Mouse (Mus musculus) hindbrain, embryonic 15.5 days (tissue): ENCODE data around the gene Rhoq. TPM values are rescaled to one million over a fixed set of nuclear protein-coding genes. Genes with fewer than 3 reads are reported as not detected.

ENCODE experiments used
- ATAC-seq: fragments of 200-750 bp; cut with Nextera tagmentation; 2 replicates; pipeline ENCODE4 v1.8.0; 2017; ENCODE audit warnings: low read depth, moderate number of reproducible peaks, moderate TSS enrichment; ENCODE audit not compliant: low FRiP score
- H3K27ac ChIP-seq: fragments of 300-500 bp; sonication (generic); replicated peaks from 2 replicates; pipeline ENCODE4 v1.5.1; 2015; ENCODE audit warnings: mild to moderate bottlenecking, inconsistent platforms
- H3K27me3 ChIP-seq: fragments of 300-500 bp; sonication (generic); 2 replicates; pipeline ENCODE4 v1.6.1; 2015; ENCODE audit warnings: control low read depth, inconsistent platforms
- H3K36me3 ChIP-seq: fragments of 300-500 bp; sonication (generic); 2 replicates; pipeline ENCODE4 v1.6.1; 2015; ENCODE audit warnings: control low read depth, inconsistent platforms
- H3K4me1 ChIP-seq: fragments of 300-500 bp; sonication (generic); replicated peaks from 2 replicates; pipeline ENCODE4 v1.6.1; 2015; ENCODE audit warnings: control low read depth, inconsistent platforms
- H3K4me2 ChIP-seq: fragments of 300-500 bp; sonication (generic); 2 replicates; pipeline ENCODE4 v1.6.1; 2015; ENCODE audit warnings: moderate library complexity, mild to moderate bottlenecking, inconsistent platforms
- H3K4me3 ChIP-seq: fragments of 300-500 bp; sonication (generic); 2 replicates; pipeline ENCODE4 v1.5.1; 2015; ENCODE audit warnings: mild to moderate bottlenecking, inconsistent platforms
- H3K9ac ChIP-seq: fragments of 300-500 bp; sonication (generic); 2 replicates; pipeline ENCODE4 v1.6.1; 2015; ENCODE audit warnings: inconsistent platforms
- H3K9me3 ChIP-seq: fragments of 300-500 bp; sonication (generic); 2 replicates; pipeline ENCODE4 v1.6.1; 2016; ENCODE audit warnings: control low read depth, inconsistent platforms
- WGBS: fragments of 180-500 bp; shearing (Covaris S2); methylation state at CpG from one replicate; pipeline ENCODE4 v1.1.7; 2015; 5-methylcytosine and 5-hydroxymethylcytosine counted together
- polyA plus RNA-seq: library from polyadenylated mRNA; unstranded; fragments of >200 nt; fragmentation: Nextera tagmentation; extraction: Ambion mirVana; gene quantifications from 2 replicates; pipeline ENCODE4 v1.2.1, GENCODE M21; 2015

Gene Rhoq
- polyA plus RNA-seq, 1 experiment from 2014 or later, result 8.6 TPM

- 0% methylated on average over 10 of the region's 10 CpGs for WGBS
- Histone ChIP-seq H3K4me3 (peak overlapping the region; percentile 84), H3K4me1 (peaks cover 57% of the 10 kb centered on the region), H3K36me3 (no peaks in the 10 kb centered on the region), H3K4me2 (peak overlapping the region; percentile 75), H3K9ac (peak overlapping the region; percentile 32; the same call in 1 of the 2 replicates), H3K27ac (peak overlapping the region; percentile 84), H3K9me3 (no peaks in the 10 kb centered on the region), H3K27me3 (no peaks in the 10 kb centered on the region)
- peak; percentile 70 for ATAC-seq
Measured at GRCm38 (mm10) chr17:86964502-86964901, 1.6 kb downstream of the Rhoq start.

- Histone ChIP-seq H3K4me1 (peaks cover 60% of the 10 kb centered on the region), H3K36me3 (no peaks in the 10 kb centered on the region), H3K27me3 (no peaks in the 10 kb centered on the region), H3K4me2 (peak overlapping the region; percentile 75), H3K9me3 (no peaks in the 10 kb centered on the region), H3K9ac (peak overlapping the region; percentile 32; the same call in 1 of the 2 replicates), H3K4me3 (peak overlapping the region; percentile 84), H3K27ac (peak overlapping the region; percentile 84)
- no peak for ATAC-seq
- WGBS, result 83% methylated on average over 8 of the region's 8 CpGs
Measured at GRCm38 (mm10) chr17:86965121-86965520, 2.2 kb downstream of the Rhoq start.

GRCm38 (mm10) chr17:86966040-86966439, 3.2 kb downstream of the Rhoq start:
- Histone ChIP-seq H3K9me3 (no peaks in the 10 kb centered on the region), H3K4me3 (no peak overlapping the region), H3K9ac (no peak overlapping the region), H3K27ac (no peak overlapping the region), H3K4me1 (peaks cover 54% of the 10 kb centered on the region), H3K4me2 (peak overlapping the region; percentile 75), H3K36me3 (no peaks in the 10 kb centered on the region), H3K27me3 (no peaks in the 10 kb centered on the region)
- ATAC-seq, result no peak
- WGBS, result 81% methylated on average over 10 of the region's 10 CpGs

GRCm38 (mm10) chr17:86967048-86967447, 4.2 kb downstream of the Rhoq start:
- H3K27me3 ChIP-seq, result no peaks in the 10 kb centered on the region
- no peaks in the 10 kb centered on the region for H3K36me3 ChIP-seq
- no peak overlapping the region for H3K4me2 ChIP-seq
- no peaks in the 10 kb centered on the region for H3K9me3 ChIP-seq
- no peak for ATAC-seq
- H3K4me1 ChIP-seq, result peaks cover 44% of the 10 kb centered on the region
- WGBS, result 91% methylated on average over 12 of the region's 12 CpGs
- H3K9ac ChIP-seq, result no peak overlapping the region
- H3K27ac ChIP-seq, result no peak overlapping the region
- no peak overlapping the region for H3K4me3 ChIP-seq

- ATAC-seq, result no peak
- no peaks in the 10 kb centered on the region for H3K27me3 ChIP-seq
- H3K4me2 ChIP-seq, result no peak overlapping the region
- WGBS, result 81% methylated on average over 10 of the region's 10 CpGs
- H3K36me3 ChIP-seq, result no peaks in the 10 kb centered on the region
- no peaks in the 10 kb centered on the region for H3K9me3 ChIP-seq
- H3K4me1 ChIP-seq, result peaks cover 42% of the 10 kb centered on the region
- no peak overlapping the region for H3K4me3 ChIP-seq
- no peak overlapping the region for H3K9ac ChIP-seq
- 0 out of 2 replicates have a peak overlapping the region, but pooled peaks have one; percentile 43 for H3K27ac ChIP-seq
Measured at GRCm38 (mm10) chr17:86967536-86968525, 4.9 kb downstream of the Rhoq start.

GRCm38 (mm10) chr17:86968581-86968980, 5.7 kb downstream of the Rhoq start:
- Histone ChIP-seq H3K4me1 (peaks cover 41% of the 10 kb centered on the region), H3K9ac (no peak overlapping the region)
- ATAC-seq, result no peak

GRCm38 (mm10) chr17:86969582-86969981, 6.7 kb downstream of the Rhoq start:
- Histone ChIP-seq H3K9me3 (no peaks in the 10 kb centered on the region), H3K4me2 (no peak overlapping the region), H3K4me1 (peaks cover 31% of the 10 kb centered on the region), H3K27ac (no peak overlapping the region), H3K4me3 (no peak overlapping the region), H3K27me3 (no peaks in the 10 kb centered on the region), H3K36me3 (no peaks in the 10 kb centered on the region), H3K9ac (no peak overlapping the region)
- no peak for ATAC-seq
- 47% methylated on average over 5 of the region's 5 CpGs for WGBS

More at GRCm38 (mm10) chr17:86968581-86968980, 5.7 kb downstream of the Rhoq start:
- Histone ChIP-seq H3K27ac (no peak overlapping the region), H3K27me3 (no peaks in the 10 kb centered on the region), H3K9me3 (no peaks in the 10 kb centered on the region), H3K36me3 (no peaks in the 10 kb centered on the region), H3K4me2 (no peak overlapping the region), H3K4me3 (no peak overlapping the region)
- WGBS, result 94% methylated on average over 5 of the region's 5 CpGs

GRCm38 (mm10) chr17:86970026-86970750, 7.3 kb downstream of the Rhoq start:
- no peak overlapping the region; the same call in 1 of the 2 replicates for H3K27ac ChIP-seq
- no peak for ATAC-seq
- no peaks in the 10 kb centered on the region for H3K9me3 ChIP-seq
- H3K27me3 ChIP-seq, result no peaks in the 10 kb centered on the region
- peaks cover 25% of the 10 kb centered on the region for H3K4me1 ChIP-seq
- H3K4me3 ChIP-seq, result no peak overlapping the region
- H3K4me2 ChIP-seq, result no peak overlapping the region
- no peak overlapping the region for H3K9ac ChIP-seq
- 90% methylated on average over 15 of the region's 15 CpGs for WGBS
- no peaks in the 10 kb centered on the region for H3K36me3 ChIP-seq

- ATAC-seq, result no peak
Measured at GRCm38 (mm10) chr17:86971036-86971435, 8.2 kb downstream of the Rhoq start.

GRCm38 (mm10) chr17:86971860-86972259, 9.0 kb downstream of the Rhoq start:
- no peaks in the 10 kb centered on the region for H3K27me3 ChIP-seq
- H3K4me1 ChIP-seq, result peaks cover 14% of the 10 kb centered on the region
- no peak overlapping the region for H3K4me3 ChIP-seq
- H3K4me2 ChIP-seq, result no peak overlapping the region
- no peak for ATAC-seq
- no peaks in the 10 kb centered on the region for H3K36me3 ChIP-seq
- H3K9ac ChIP-seq, result no peak overlapping the region
- H3K27ac ChIP-seq, result no peak overlapping the region
- 93% methylated on average over 7 of the region's 7 CpGs for WGBS
- H3K9me3 ChIP-seq, result no peaks in the 10 kb centered on the region

More at GRCm38 (mm10) chr17:86971036-86971435, 8.2 kb downstream of the Rhoq start:
- Histone ChIP-seq H3K27me3 (no peaks in the 10 kb centered on the region), H3K9me3 (no peaks in the 10 kb centered on the region), H3K4me2 (no peak overlapping the region), H3K4me3 (no peak overlapping the region), H3K36me3 (no peaks in the 10 kb centered on the region), H3K4me1 (peaks cover 17% of the 10 kb centered on the region), H3K27ac (no peak overlapping the region; the same call in 1 of the 2 replicates), H3K9ac (no peak overlapping the region)
- 73% methylated on average over 5 of the region's 5 CpGs for WGBS

- Histone ChIP-seq H3K4me1 (peaks cover 10% of the 10 kb centered on the region), H3K9ac (no peak overlapping the region), H3K36me3 (no peaks in the 10 kb centered on the region), H3K4me2 (no peak overlapping the region), H3K9me3 (no peaks in the 10 kb centered on the region), H3K4me3 (no peak overlapping the region), H3K27me3 (no peaks in the 10 kb centered on the region), H3K27ac (no peak overlapping the region)
- ATAC-seq, result no peak
- 100% methylated on average over 2 of the region's 2 CpGs for WGBS
Measured at GRCm38 (mm10) chr17:86973097-86973496, 10.2 kb downstream of the Rhoq start.

GRCm38 (mm10) chr17:86976387-86976786, 13.5 kb downstream of the Rhoq start:
- no peaks in the 10 kb centered on the region for H3K4me1 ChIP-seq

More at GRCm38 (mm10) chr17:86976387-86976786, 13.5 kb downstream of the Rhoq start:
- Histone ChIP-seq H3K4me3 (no peak overlapping the region), H3K27me3 (no peaks in the 10 kb centered on the region), H3K9ac (no peak overlapping the region), H3K27ac (no peak overlapping the region), H3K36me3 (no peaks in the 10 kb centered on the region), H3K9me3 (no peaks in the 10 kb centered on the region), H3K4me2 (no peak overlapping the region)
- ATAC-seq, result no peak
- 83% methylated on average over 10 of the region's 10 CpGs for WGBS
